Mouse (Mus musculus) erythroblast, embryonic 14.5 days (primary cell): ENCODE data around the gene Flrt1.

Experiments used
- GATA1 ChIP-seq: IDR thresholded peaks from 2 replicates; pipeline ENCODE4 v1.6.1; 2012; ENCODE audit warnings: low read length, inconsistent platforms, mixed read lengths
- TAL1 ChIP-seq: IDR thresholded peaks from 3 replicates; pipeline ENCODE4 v1.6.1; 2012; ENCODE audit warnings: low read length, inconsistent platforms, mixed read lengths

DNA sequence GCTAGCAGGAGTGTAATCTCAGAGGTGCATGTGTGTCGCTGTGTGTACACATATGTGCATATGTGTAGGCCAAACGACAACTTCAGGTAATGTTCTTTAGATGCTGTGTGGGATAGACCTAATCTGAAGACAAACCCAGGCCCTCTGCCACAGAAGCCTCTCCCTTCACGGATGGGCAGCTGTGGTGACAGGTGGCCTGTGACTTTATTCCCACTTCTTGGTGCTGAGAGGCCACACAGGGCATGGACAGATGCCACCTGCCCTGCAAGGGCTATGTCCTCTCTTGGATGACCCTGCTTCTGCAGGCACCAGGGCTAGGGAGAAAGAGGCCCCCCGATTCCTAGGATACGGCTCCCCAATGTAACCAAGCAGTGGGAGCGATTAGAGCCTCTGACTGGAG is 5.8 kb upstream of the Flrt1 start:
- TF ChIP-seq TAL1 (no peak), GATA1 (no peak)
